Mouse (Mus musculus) left cerebral cortex, adult 9 months (tissue): ENCODE results near the gene Ddhd1.

Source experiments
- DNase-seq, 2 experiments: peaks; one replicate each; pipeline ENCODE4 v3.0.0; 2022; ENCODE audit warnings: low spot score in 2 of 2

The Ddhd1 gene

GRCm38 (mm10) chr14:45580923-45581827, 76.8 kb downstream of the Ddhd1 start:
- peak in 1 of 2 experiments; percentile 35 for DNase-seq

- DNase-seq, result peak in 1 of 2 experiments; percentile 77
These were observed 91.6 kb downstream of the Ddhd1 start for GRCm38 (mm10) chr14:45566066-45566937.

GRCm38 (mm10) chr14:45565216-45566065, 92.5 kb downstream of the Ddhd1 start:
- DNase-seq, result peak in 1 of 2 experiments; percentile 48

GRCm38 (mm10) chr14:45563577-45563976, 94.4 kb downstream of the Ddhd1 start:
- peak in 1 of 2 experiments; percentile 25 for DNase-seq

GRCm38 (mm10) chr14:45561681-45562080, 96.3 kb downstream of the Ddhd1 start:
- peak; percentile 62 to 74 for DNase-seq

- no peak for DNase-seq
These were observed 98.9 kb downstream of the Ddhd1 start for GRCm38 (mm10) chr14:45559018-45559417.

- no peak for DNase-seq
These were observed 103.6 kb downstream of the Ddhd1 start for GRCm38 (mm10) chr14:45554336-45554735.

- peak in 1 of 2 experiments; percentile 53 for DNase-seq
These were observed 104.1 kb downstream of the Ddhd1 start for GRCm38 (mm10) chr14:45553854-45554253.

- no peak for DNase-seq
These were observed 105.5 kb downstream of the Ddhd1 start for GRCm38 (mm10) chr14:45552431-45552830.

- DNase-seq, result peak in 1 of 2 experiments; percentile 45
These were observed 106.7 kb downstream of the Ddhd1 start for GRCm38 (mm10) chr14:45551121-45551768.

- DNase-seq, result peak in 1 of 2 experiments; percentile 54
These were observed 107.8 kb downstream of the Ddhd1 start for GRCm38 (mm10) chr14:45550010-45550647.

GRCm38 (mm10) chr14:45548118-45548517, 109.8 kb downstream of the Ddhd1 start:
- no peak for DNase-seq

GRCm38 (mm10) chr14:45544905-45545304, 113.0 kb downstream of the Ddhd1 start:
- no peak for DNase-seq

GRCm38 (mm10) chr14:45544026-45544425, 113.9 kb downstream of the Ddhd1 start:
- no peak for DNase-seq

- peak in 1 of 2 experiments; percentile 68 for DNase-seq
These were observed 118.1 kb downstream of the Ddhd1 start for GRCm38 (mm10) chr14:45539659-45540468.
